Mouse (Mus musculus): ENCODE data around the gene Btg4.

The Btg4 gene

GRCm38 (mm10) chr9:51060601-51061000 is at the start of gene Btg4:
Gene Btg4 (plus strand): TSS chr9:51060901.
- no peak for DNase-seq (ENCODE audit: low read depth, low spot score)

- DNase-seq (ENCODE audit: low read depth, low spot score) = no peak
Observed at GRCm38 (mm10) chr9:51013644-51014043, 47.1 kb upstream of the Btg4 start.

GRCm38 (mm10) chr9:51015732-51016131 is 45.0 kb upstream of the Btg4 start:
- DNase-seq (ENCODE audit: low read depth, low spot score) = no peak

GRCm38 (mm10) chr9:51019670-51020069 is 41.0 kb upstream of the Btg4 start:
- DNase-seq (ENCODE audit: low read depth, low spot score) = no peak

GRCm38 (mm10) chr9:51020351-51020750 is 40.4 kb upstream of the Btg4 start:
- DNase-seq (ENCODE audit: low read depth, low spot score) = no peak

- no peak for DNase-seq (ENCODE audit: low read depth, low spot score)
Observed at GRCm38 (mm10) chr9:51021123-51021795, 39.4 kb upstream of the Btg4 start.

GRCm38 (mm10) chr9:51026952-51027351 is 33.7 kb upstream of the Btg4 start:
- no peak for DNase-seq (ENCODE audit: low read depth, low spot score)

GRCm38 (mm10) chr9:51030147-51030546 is 30.6 kb upstream of the Btg4 start:
- no peak for DNase-seq (ENCODE audit: low read depth, low spot score)

- no peak for DNase-seq (ENCODE audit: low read depth, low spot score)
Observed at GRCm38 (mm10) chr9:51031603-51032002, 29.1 kb upstream of the Btg4 start.

GRCm38 (mm10) chr9:51032291-51032690 is 28.4 kb upstream of the Btg4 start:
- no peak for DNase-seq (ENCODE audit: low read depth, low spot score)

GRCm38 (mm10) chr9:51032785-51033529 is 27.7 kb upstream of the Btg4 start:
- DNase-seq (ENCODE audit: low read depth, low spot score) = no peak

- DNase-seq (ENCODE audit: low read depth, low spot score) = no peak
Observed at GRCm38 (mm10) chr9:51041491-51041980, 19.2 kb upstream of the Btg4 start.

GRCm38 (mm10) chr9:51042136-51042535 is 18.6 kb upstream of the Btg4 start:
- peak; percentile 43 for DNase-seq (ENCODE audit: low read depth, low spot score)

- peak; percentile 47 for DNase-seq (ENCODE audit: low read depth, low spot score)
Observed at GRCm38 (mm10) chr9:51052180-51052579, 8.5 kb upstream of the Btg4 start.

GRCm38 (mm10) chr9:51056360-51057324 is 4.1 kb upstream of the Btg4 start:
- DNase-seq (ENCODE audit: low read depth, low spot score) = peak; percentile 26

- DNase-seq (ENCODE audit: low read depth, low spot score) = peak; percentile 81
Observed at GRCm38 (mm10) chr9:51058951-51059521, 1.7 kb upstream of the Btg4 start.

- peak; percentile 7 for DNase-seq (ENCODE audit: low read depth, low spot score)
Observed at GRCm38 (mm10) chr9:51068202-51068601, 7.5 kb downstream of the Btg4 start.

GRCm38 (mm10) chr9:51070801-51071200 is 10.1 kb downstream of the Btg4 start:
- no peak for DNase-seq (ENCODE audit: low read depth, low spot score)

GRCm38 (mm10) chr9:51075780-51076179 is 15.1 kb downstream of the Btg4 start:
- DNase-seq (ENCODE audit: low read depth, low spot score) = peak; percentile 90

GRCm38 (mm10) chr9:51076300-51076978 is 15.7 kb downstream of the Btg4 start:
- peak; percentile 33 for DNase-seq (ENCODE audit: low read depth, low spot score)

GRCm38 (mm10) chr9:51076979-51077315 is 16.2 kb downstream of the Btg4 start, which contains the start of gene Layn:
Gene Layn (minus strand): TSS chr9:51077094.
- DNase-seq (ENCODE audit: low read depth, low spot score) = peak; percentile 46
